Comparison of ENCODE assay signal across 8 mouse cellular contexts in the genomic region with DNA sequence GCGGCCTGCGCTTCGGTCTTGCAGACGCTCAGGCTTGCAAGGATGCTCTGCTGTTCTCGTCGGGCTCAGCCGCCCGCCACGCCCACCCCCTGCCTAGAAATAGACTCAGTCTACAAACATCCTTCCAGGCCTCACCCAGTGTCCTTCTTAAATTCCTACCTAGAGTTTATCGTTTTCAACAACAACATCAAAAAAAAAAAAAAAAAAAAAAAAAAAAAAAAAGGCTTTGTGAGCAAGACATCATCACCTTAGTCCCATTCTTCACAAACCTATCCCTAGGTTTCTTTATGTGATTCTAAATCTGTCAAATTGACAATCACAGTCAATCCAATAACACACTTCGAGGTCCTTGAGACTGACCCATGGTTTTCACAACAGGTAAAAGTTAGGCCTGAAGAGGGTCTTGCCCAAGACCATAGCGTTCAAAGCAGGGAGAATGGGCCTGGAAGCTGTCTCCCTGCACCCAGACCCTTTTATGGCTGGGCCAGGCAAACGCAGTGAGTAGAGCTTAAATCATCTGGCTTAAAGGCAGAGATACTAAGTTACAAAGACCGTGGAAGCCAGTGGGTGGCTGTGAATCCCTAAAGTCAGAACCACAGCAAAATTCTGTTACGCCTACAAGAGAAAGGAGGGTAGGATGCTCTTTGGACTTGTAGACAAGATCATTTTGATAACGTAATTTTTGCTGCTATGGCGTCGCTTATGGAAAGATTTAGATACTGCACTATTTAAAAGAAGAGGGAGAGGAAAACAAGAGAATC. TPM values are rescaled to one million over a fixed set of nuclear protein-coding genes. Genes with fewer than 3 reads are reported as not detected.
A peak's percentile ranks its signal among the peaks of the same experiment; 100 is the strongest.
DNase-seq lines count a peak whose midpoint lies in the region; ATAC-seq and TF ChIP-seq lines count a peak whose summit lies in the region.

No protein-coding gene starts in this region.

- H3K4me2 ChIP-seq in heart, embryonic 16.5 days (ENCODE audit: low read depth, low read length): peak overlapping the region; percentile 83
- peak overlapping the region; percentile 69 for H3K4me2 ChIP-seq in forebrain, postnatal 0 days (ENCODE audit: low read depth)
- peak overlapping the region; percentile 80 for H3K4me2 ChIP-seq in midbrain, embryonic 12.5 days (replicated peaks)

- no peak for ATAC-seq in heart, embryonic 16.5 days (replicated peaks; ENCODE audit: extremely low read depth, insufficient read depth, low FRiP score)
- no peak for ATAC-seq in forebrain, postnatal 0 days
- no peak for ATAC-seq in midbrain, embryonic 12.5 days (ENCODE audit: low FRiP score, low read depth)

- no peaks in the 10 kb centered on the region for H3K36me3 ChIP-seq in heart, embryonic 16.5 days (ENCODE audit: control insufficient read depth, insufficient read depth)
- H3K36me3 ChIP-seq in forebrain, postnatal 0 days (ENCODE audit: insufficient read depth): peaks cover 11% of the 10 kb centered on the region; the same call in 1 of the 2 replicates
- H3K36me3 ChIP-seq in midbrain, embryonic 12.5 days: peaks cover 13% of the 10 kb centered on the region; the same call in 1 of the 2 replicates

- no peak overlapping the region for H3K9ac ChIP-seq in heart, embryonic 16.5 days (ENCODE audit: low read length)
- H3K9ac ChIP-seq in forebrain, postnatal 0 days: 0 out of 2 replicates have a peak overlapping the region, but pooled peaks have one; percentile 28
- no peak overlapping the region for H3K9ac ChIP-seq in midbrain, embryonic 12.5 days (replicated peaks)

- peak overlapping the region; percentile 84 for H3K4me3 ChIP-seq in heart, embryonic 16.5 days (ENCODE audit: low read length)
- peak overlapping the region; percentile 79 for H3K4me3 ChIP-seq in forebrain, postnatal 0 days (ENCODE audit: low read depth, low read length)
- H3K4me3 ChIP-seq in midbrain, embryonic 12.5 days: peak overlapping the region; percentile 72

- no peak for DNase-seq in heart, adult 8-10 months (ENCODE audit: low spot score)
- peak; percentile 26 for DNase-seq in R1 (ENCODE audit: low read depth, low spot score)
- DNase-seq in forebrain, postnatal 0 days: peak; percentile 33
- DNase-seq in left cerebral cortex, adult 8-10 months (ENCODE audit: low spot score in 2 of 2): no peak
- DNase-seq in gastrocnemius, postnatal 14 days: no peak
- DNase-seq in kidney, postnatal 14 days: no peak

- WGBS in heart, embryonic 16.5 days: 31% methylated on average over 18 of the region's 18 CpGs
- WGBS in forebrain, postnatal 0 days: 30% methylated on average over 18 of the region's 18 CpGs
- 33% methylated on average over 18 of the region's 18 CpGs for WGBS in midbrain, embryonic 12.5 days

- H3K27me3 ChIP-seq in heart, embryonic 16.5 days (ENCODE audit: control insufficient read depth, insufficient read depth, low read length): no peaks in the 10 kb centered on the region
- no peaks in the 10 kb centered on the region for H3K27me3 ChIP-seq in forebrain, postnatal 0 days (ENCODE audit: insufficient read depth, low read length)
- H3K27me3 ChIP-seq in midbrain, embryonic 12.5 days: peaks cover 16% of the 10 kb centered on the region

- intact Hi-C loops in gastrocnemius, postnatal 14 days (cut with DNase I; ENCODE audit: low total_unique reads): no loop called here

- H3K4me1 ChIP-seq in heart, embryonic 16.5 days (ENCODE audit: control insufficient read depth, insufficient read depth, low read length): no peaks in the 10 kb centered on the region
- peaks cover 8% of the 10 kb centered on the region; the same call in 1 of the 2 replicates for H3K4me1 ChIP-seq in forebrain, postnatal 0 days (ENCODE audit: insufficient read depth)
- H3K4me1 ChIP-seq in midbrain, embryonic 12.5 days: peaks cover 11% of the 10 kb centered on the region

- no peaks in the 10 kb centered on the region for H3K9me3 ChIP-seq in heart, embryonic 16.5 days (replicated peaks; ENCODE audit: control insufficient read depth, low read length)
- no peaks in the 10 kb centered on the region for H3K9me3 ChIP-seq in forebrain, postnatal 0 days (ENCODE audit: low read length)
- H3K9me3 ChIP-seq in midbrain, embryonic 12.5 days: peaks cover 2% of the 10 kb centered on the region; the same call in 1 of the 2 replicates

- no peak for TF ChIP-seq CTCF in forebrain, postnatal 0 days (IDR thresholded peaks at IDR 0.05; ENCODE audit: low read depth)

- H3K27ac ChIP-seq in heart, embryonic 16.5 days (ENCODE audit: low read length): no peak overlapping the region
- H3K27ac ChIP-seq in forebrain, postnatal 0 days (ENCODE audit: low read depth, low read length): peak overlapping the region; percentile 99
- H3K27ac ChIP-seq in midbrain, embryonic 12.5 days (replicated peaks): peak overlapping the region; percentile 42; the same call in 1 of the 2 replicates

RNA-seq across cellular contexts. Expression of gene Ralgps1, which starts 0.5 kb away (rescaled TPM):
- 4.6 and 5.3 TPM in 2 replicates for polyA plus RNA-seq in heart, embryonic 16.5 days (2015; fragmentation: Nextera tagmentation; extraction: Ambion mirVana)
- total RNA-seq in heart, adult 8-10 months (2022): 1 to 10 TPM; 6.2 to 7.0 (median 6.4) TPM
- 55.0 and 66.9 TPM in 2 replicates for total RNA-seq in forebrain, postnatal 0 days (2014; rRNA removed)
- 16.6 and 24.6 TPM in 2 replicates for polyA plus RNA-seq in forebrain, postnatal 0 days (2015; fragmentation: Nextera tagmentation; extraction: Ambion mirVana)
- 25.6 and 26.6 TPM in 2 replicates for polyA plus RNA-seq in midbrain, embryonic 12.5 days (2016; fragmentation: Nextera tagmentation; extraction: Ambion mirVana)
- 10 to 100 TPM; 59.8 to 68.0 (median 67.1) TPM for total RNA-seq in left cerebral cortex, adult 8-10 months (2022)
- 1 to 10 TPM; 2.7 to 3.3 TPM for total RNA-seq in gastrocnemius, postnatal 14 days (2021)

RNA-seq across cellular contexts. Expression of gene Zbtb34, which starts 59.3 kb away (rescaled TPM):
- polyA plus RNA-seq in heart, embryonic 16.5 days (2015; fragmentation: Nextera tagmentation; extraction: Ambion mirVana): 3.8 and 4.9 TPM in 2 replicates
- total RNA-seq in heart, adult 8-10 months (2022): 1 to 10 TPM; 5.6 to 6.9 (median 6.5) TPM
- total RNA-seq in forebrain, postnatal 0 days (2014; rRNA removed): 20.9 and 24.1 TPM in 2 replicates
- polyA plus RNA-seq in forebrain, postnatal 0 days (2015; fragmentation: Nextera tagmentation; extraction: Ambion mirVana): 3.7 and 4.5 TPM in 2 replicates
- polyA plus RNA-seq in midbrain, embryonic 12.5 days (2016; fragmentation: Nextera tagmentation; extraction: Ambion mirVana): 10.2 and 11.1 TPM in 2 replicates
- 10 to 100 TPM; 22.7 to 30.4 (median 24.4) TPM for total RNA-seq in left cerebral cortex, adult 8-10 months (2022)
- total RNA-seq in gastrocnemius, postnatal 14 days (2021): 1 to 10 TPM; 6.4 to 8.5 TPM

Comparison
In these comparisons a context has a peak if more than half of its experiments do, and no peak if none do; other contexts are left out.
1. DNase-seq: peak in R1 (single experiment) and forebrain, postnatal 0 days (single experiment); none in heart, adult 8-10 months (single experiment), left cerebral cortex, adult 8-10 months (0 of 2), gastrocnemius, postnatal 14 days (single experiment) and kidney, postnatal 14 days (single experiment).
2. Peak in every context shown above with its lines, with median percentiles within 50 percentile points of each other: H3K4me2 ChIP-seq and H3K4me3 ChIP-seq.